Mouse (Mus musculus) bone marrow, adult 2 months (tissue): ENCODE data around the gene Gm20911. TPM values are rescaled to one million over a fixed set of nuclear protein-coding genes. Genes with fewer than 3 reads are reported as not detected.
"Not testable (repeated sequence)": the region's sequence is repeated elsewhere in the genome, so short reads cannot be mapped to it uniquely, and the experiment has no call there.

Experiments
- H3K27ac ChIP-seq: fragments of 200-500 bp; 2 replicates; pipeline ENCODE4 v1.5.1; 2012; ENCODE audit warnings: low read depth, mild to moderate bottlenecking, control low read depth, inconsistent platforms, low read length; ENCODE audit not compliant: control insufficient read depth, poor library complexity, insufficient read depth
- H3K4me1 ChIP-seq: fragments of 200-500 bp; 2 replicates; pipeline ENCODE4 v1.6.1; 2011; ENCODE audit warnings: low read length; ENCODE audit not compliant: control insufficient read depth, insufficient read depth
- H3K4me3 ChIP-seq: fragments of 200-500 bp; replicated peaks from 2 replicates; pipeline ENCODE3; 2011; ENCODE audit warnings: mild to moderate bottlenecking, low read depth, low read length, control low read depth; ENCODE audit not compliant: control insufficient read depth
- WGBS: fragments of 180-500 bp; shearing (Covaris S2); methylation state at CpG from one replicate; pipeline ENCODE4 v1.1.7; 2018; 5-methylcytosine and 5-hydroxymethylcytosine counted together
- polyA plus RNA-seq: library from polyadenylated mRNA; stranded (reverse); fragments of >200 nt; gene quantifications from 2 replicates; pipeline ENCODE4 v1.2.4, GENCODE M21; 2011; ENCODE audit warnings: low replicate concordance; ENCODE audit not compliant: missing spikeins, insufficient read depth, insufficient read length

The Gm20911 gene
- not detected in 2 replicates for polyA plus RNA-seq

- not testable (repeated sequence) for H3K4me3 ChIP-seq, H3K4me1 ChIP-seq, H3K27ac ChIP-seq
- WGBS: 40% methylated on average over 1 of the region's 6 CpGs
These were observed at the start of gene Gm20911 for GRCm38 (mm10) chrY:81457707-81458106. Gene Gm20911, plus strand, starts transcription at chrY:81458007.
